Mouse (Mus musculus): ENCODE data around the gene Cd55b. TPM values are rescaled to one million over a fixed set of nuclear protein-coding genes. Genes with fewer than 3 reads are reported as not detected.
A peak's percentile ranks its signal among the peaks of the same experiment; 100 is the strongest.
"Not testable (repeated sequence)": the region's sequence is repeated elsewhere in the genome, so short reads cannot be mapped to it uniquely, and the experiment has no call there.

Gene Cd55b
- 1 to 10 TPM in 1 of 2 experiments, under 1 TPM in 1; 0.67 to 1.2 TPM for total RNA-seq (2021)
- long read RNA-seq, experiment 1, result 0 reads
- long read RNA-seq, experiment 2, result 0 reads

GRCm38 (mm10) chr1:130422664-130423111 lies at the start of gene Cd55b:
TSS of gene Cd55b (minus strand) at chr1:130423009.
- H3K27ac ChIP-seq, result no peak within 1 kb of the TSS
- TF ChIP-seq CTCF (IDR thresholded peaks at IDR 0.05), result no peak
- peak; percentile 32 for DNase-seq
- intact Hi-C loops (cut with DNase I), result no loop called here
- peak within 1 kb of the TSS; percentile 39; the same call in 1 of the 2 replicates for H3K4me3 ChIP-seq

- Histone ChIP-seq H3K4me3 (no peak overlapping the region), H3K27ac (no peak overlapping the region)
- intact Hi-C loops (cut with DNase I), result no loop called here
- TF ChIP-seq CTCF (IDR thresholded peaks at IDR 0.05), result no peak
- DNase-seq, result no peak
These were observed 47.3 kb upstream of the Cd55b start for GRCm38 (mm10) chr1:130470074-130470473.

GRCm38 (mm10) chr1:130467453-130467852 lies 44.6 kb upstream of the Cd55b start:
- intact Hi-C loops (cut with DNase I), result no loop called here
- Histone ChIP-seq H3K4me3 (no peak overlapping the region), H3K27ac (no peak overlapping the region)
- DNase-seq, result no peak
- no peak for TF ChIP-seq CTCF (IDR thresholded peaks at IDR 0.05)

- intact Hi-C loops (cut with DNase I), result loop anchor here (5.0 kb wide), 2 partner anchors 48 to 168 kb away; no protein-coding TSS in a partner anchor
- TF ChIP-seq CTCF (IDR thresholded peaks at IDR 0.05), result no peak
- DNase-seq, result no peak
These were observed 41.4 kb upstream of the Cd55b start for GRCm38 (mm10) chr1:130464173-130464572.

GRCm38 (mm10) chr1:130462867-130463266 lies 40.1 kb upstream of the Cd55b start:
- Histone ChIP-seq H3K4me3 (peak overlapping the region; percentile 72), H3K27ac (peak overlapping the region; percentile 95)
- intact Hi-C loops (cut with DNase I), result loop anchor here (5.0 kb wide), 2 partner anchors 49 to 169 kb away; no protein-coding TSS in a partner anchor
- no peak for TF ChIP-seq CTCF (IDR thresholded peaks at IDR 0.05)
- DNase-seq, result no peak

More at GRCm38 (mm10) chr1:130464173-130464572, 41.4 kb upstream of the Cd55b start:
- Histone ChIP-seq H3K4me3 (no peak overlapping the region), H3K27ac (peak overlapping the region; percentile 95; the same call in 1 of the 2 replicates)

GRCm38 (mm10) chr1:130462084-130462861 lies 39.5 kb upstream of the Cd55b start, which contains the start of gene Cd55:
TSS of gene Cd55 (minus strand) at chr1:130462744.
- peak; percentile 92 for DNase-seq
- Histone ChIP-seq H3K4me3 (peak within 1 kb of the TSS; percentile 72), H3K27ac (peak within 1 kb of the TSS; percentile 95)
- peak; percentile 75 for TF ChIP-seq CTCF (IDR thresholded peaks at IDR 0.05)
- intact Hi-C loops (cut with DNase I), result loop anchor here (5.0 kb wide), 2 partner anchors 50 to 170 kb away; no protein-coding TSS in a partner anchor

GRCm38 (mm10) chr1:130455111-130455510 lies 32.3 kb upstream of the Cd55b start:
- no peak for DNase-seq
- Histone ChIP-seq H3K27ac (no peak overlapping the region), H3K4me3 (no peak overlapping the region)
- TF ChIP-seq CTCF (IDR thresholded peaks at IDR 0.05), result no peak
- intact Hi-C loops (cut with DNase I), result no loop called here

GRCm38 (mm10) chr1:130442930-130443329 lies 20.1 kb upstream of the Cd55b start:
- H3K4me3 ChIP-seq; H3K27ac ChIP-seq; intact Hi-C loops (cut with DNase I); DNase-seq: not testable (repeated sequence)

GRCm38 (mm10) chr1:130430920-130431319 lies 8.1 kb upstream of the Cd55b start:
- Histone ChIP-seq H3K4me3 (no peak overlapping the region), H3K27ac (no peak overlapping the region)
- no peak for TF ChIP-seq CTCF (IDR thresholded peaks at IDR 0.05)
- no peak for DNase-seq
- intact Hi-C loops (cut with DNase I), result no loop called here

- intact Hi-C loops (cut with DNase I); H3K4me3 ChIP-seq; DNase-seq; H3K27ac ChIP-seq: not testable (repeated sequence)
These were observed 5.9 kb upstream of the Cd55b start for GRCm38 (mm10) chr1:130428667-130429066.

- H3K27ac ChIP-seq; DNase-seq; H3K4me3 ChIP-seq; intact Hi-C loops (cut with DNase I): not testable (repeated sequence)
These were observed 4.5 kb upstream of the Cd55b start for GRCm38 (mm10) chr1:130427175-130427853.

GRCm38 (mm10) chr1:130422033-130422432 lies 776 bp downstream of the Cd55b start:
- H3K27ac ChIP-seq; DNase-seq; intact Hi-C loops (cut with DNase I): not testable (repeated sequence)
- H3K4me3 ChIP-seq, result peak overlapping the region; percentile 39; the same call in 1 of the 2 replicates

GRCm38 (mm10) chr1:130397109-130397508 lies 25.7 kb downstream of the Cd55b start:
- intact Hi-C loops (cut with DNase I); H3K4me3 ChIP-seq; H3K27ac ChIP-seq; DNase-seq: not testable (repeated sequence)
- 0 out of 2 replicates have a peak, but pooled peaks have one; percentile 3 for TF ChIP-seq CTCF (IDR thresholded peaks at IDR 0.05)

GRCm38 (mm10) chr1:130387282-130387681 lies 35.5 kb downstream of the Cd55b start:
- intact Hi-C loops (cut with DNase I); H3K27ac ChIP-seq; H3K4me3 ChIP-seq; DNase-seq: not testable (repeated sequence)

Data from gastrocnemius, adult 2 months (tissue).